ENCODE assay signal across 25 mouse cellular contexts in genomic region chr12:94544706-94545105, GRCm38 (mm10).
DNase-seq lines count a peak whose midpoint lies in the region; ATAC-seq lines count a peak whose summit lies in the region.
"Had no signal": no experiment of that assay in that cellular context is flagged by ENCODE, and none has a peak within 500 bp of the region (broad histone marks: within the 10 kb centered on the region; RNA-seq: fewer than 3 reads in every experiment).

No protein-coding gene starts in this region.

- H3K4me3 ChIP-seq in kidney, embryonic 15.5 days (replicated peaks), result no peak overlapping the region
- H3K4me3 ChIP-seq: embryonic facial prominence, embryonic 12.5 days; erythroblast, embryonic 14.5 days; forebrain, embryonic 12.5 days; forebrain, embryonic 15.5 days; heart, embryonic 12.5 days; heart, embryonic 15.5 days; hindbrain, embryonic 10.5 days; hindbrain, embryonic 13.5 days had no signal

- no peak for DNase-seq in kidney, postnatal 10 days
- peak; percentile 8 for DNase-seq in kidney, postnatal 14 days
- no peak for DNase-seq in kidney, adult 9 months
- peak; percentile 4 for DNase-seq in retina, embryonic 14.5 days (ENCODE audit: low spot score)
- DNase-seq in cerebellum, postnatal 36 days, result no peak
- DNase-seq: adrenal gland, adult 8-10 months; adrenal gland, postnatal 25 days; cerebellum, adult 18-20 months; cerebellum, adult 9-11 months; gastrocnemius, postnatal 25 days; heart, adult 18-20 months; heart, postnatal 10 days; heart, postnatal 36 days had no signal

- no peaks in the 10 kb centered on the region for H3K27me3 ChIP-seq in kidney, embryonic 15.5 days
- H3K27me3 ChIP-seq: embryonic facial prominence, embryonic 12.5 days; forebrain, embryonic 12.5 days; forebrain, embryonic 15.5 days; heart, embryonic 12.5 days; heart, embryonic 15.5 days; hindbrain, embryonic 13.5 days had no signal

- H3K27ac ChIP-seq in kidney, embryonic 15.5 days, result no peak overlapping the region
- H3K27ac ChIP-seq: embryonic facial prominence, embryonic 12.5 days; forebrain, embryonic 12.5 days; forebrain, embryonic 15.5 days; heart, embryonic 15.5 days; hindbrain, embryonic 10.5 days; hindbrain, embryonic 13.5 days had no signal

- WGBS in kidney, embryonic 15.5 days, result 66% methylated on average over 7 of the region's 7 CpGs

- no peaks in the 10 kb centered on the region for H3K9me3 ChIP-seq in kidney, embryonic 15.5 days (replicated peaks)
- H3K9me3 ChIP-seq: embryonic facial prominence, embryonic 12.5 days; forebrain, embryonic 12.5 days; forebrain, embryonic 15.5 days; heart, embryonic 12.5 days; heart, embryonic 15.5 days; hindbrain, embryonic 10.5 days; hindbrain, embryonic 13.5 days had no signal

- H3K9ac ChIP-seq in kidney, embryonic 15.5 days, result no peak overlapping the region
- H3K9ac ChIP-seq: embryonic facial prominence, embryonic 12.5 days; forebrain, embryonic 12.5 days; forebrain, embryonic 15.5 days; heart, embryonic 12.5 days; heart, embryonic 15.5 days; hindbrain, embryonic 13.5 days had no signal

- no peak overlapping the region for H3K4me2 ChIP-seq in kidney, embryonic 15.5 days
- H3K4me2 ChIP-seq: embryonic facial prominence, embryonic 12.5 days; forebrain, embryonic 12.5 days; forebrain, embryonic 15.5 days; heart, embryonic 12.5 days; heart, embryonic 15.5 days; hindbrain, embryonic 13.5 days had no signal

- no peaks in the 10 kb centered on the region for H3K36me3 ChIP-seq in kidney, embryonic 15.5 days
- H3K36me3 ChIP-seq: embryonic facial prominence, embryonic 12.5 days; forebrain, embryonic 12.5 days; forebrain, embryonic 15.5 days; heart, embryonic 12.5 days; heart, embryonic 15.5 days; hindbrain, embryonic 10.5 days; hindbrain, embryonic 13.5 days had no signal

- peak; percentile 74; the same call in 1 of the 2 replicates for ATAC-seq in kidney, embryonic 15.5 days (replicated peaks; ENCODE audit: low FRiP score)
- ATAC-seq: activated CD4-positive, CD25-positive, alpha-beta regulatory T cell, adult 4 months; CD4-positive, CD25-positive, alpha-beta regulatory T cell, adult 4 months; forebrain, embryonic 15.5 days; hindbrain, embryonic 16.5 days had no signal

- no peaks in the 10 kb centered on the region for H3K4me1 ChIP-seq in kidney, embryonic 15.5 days
- H3K4me1 ChIP-seq: embryonic facial prominence, embryonic 12.5 days; forebrain, embryonic 12.5 days; forebrain, embryonic 15.5 days; heart, embryonic 12.5 days; heart, embryonic 15.5 days; hindbrain, embryonic 10.5 days; hindbrain, embryonic 13.5 days had no signal

Comparison
In these comparisons a context has a peak if more than half of its experiments do, and no peak if none do; other contexts are left out.
1. DNase-seq: peak in kidney, postnatal 14 days (single experiment) and retina, embryonic 14.5 days (single experiment); none in kidney, postnatal 10 days (single experiment), kidney, adult 9 months (single experiment) and cerebellum, postnatal 36 days (0 of 2).